Mouse (Mus musculus): ENCODE data around the gene Col4a2. TPM values are rescaled to one million over a fixed set of nuclear protein-coding genes. Genes with fewer than 3 reads are reported as not detected.

Col4a2 gene
- polyA plus RNA-seq, 1 experiment from 2014 or later: 189 TPM

DNA sequence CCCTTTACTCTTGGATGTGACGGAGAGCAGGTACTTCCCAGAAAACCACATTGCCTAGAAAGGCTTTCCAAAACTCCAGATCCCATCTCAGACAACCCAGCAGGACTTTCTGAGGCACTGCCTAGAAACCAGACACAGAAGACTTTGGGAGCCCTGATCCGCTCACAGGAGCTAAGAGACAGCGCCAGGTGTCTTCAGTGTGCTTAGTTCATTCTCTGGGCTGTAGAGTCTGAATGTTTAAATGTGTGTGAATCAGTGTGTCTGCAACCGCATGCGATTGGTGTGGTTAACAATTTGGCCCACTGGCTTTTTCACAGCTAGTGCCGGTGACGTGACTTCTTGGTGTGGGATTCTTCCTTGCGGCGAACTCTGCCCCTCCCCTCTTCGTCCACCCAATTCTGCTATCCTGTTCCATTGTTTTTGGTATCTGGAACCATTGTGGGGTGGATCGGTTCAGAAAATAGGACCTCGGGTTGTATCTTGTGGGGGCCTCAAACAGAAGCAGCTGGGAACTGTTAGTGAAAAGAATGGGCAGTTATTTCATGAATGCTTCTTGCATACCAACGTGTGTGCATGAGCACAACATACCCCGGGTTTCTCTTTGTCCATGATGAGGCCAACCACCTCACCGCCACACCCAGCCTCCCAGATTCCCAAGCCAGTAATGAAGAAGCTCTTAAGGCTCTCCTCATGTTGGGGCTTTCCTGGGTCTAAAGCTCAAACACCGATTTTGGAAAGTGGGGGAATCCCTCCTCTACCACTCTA lies 2.8 kb downstream of the Col4a2 start:
- Histone ChIP-seq H3K4me2 (replicated peaks; ENCODE audit: low read depth, low read length) (peak overlapping the region; percentile 87), H3K4me1 (ENCODE audit: insufficient read depth, low read depth, low read length) (peaks cover 29% of the 10 kb centered on the region; the same call in 1 of the 2 replicates), H3K9me3 (ENCODE audit: low read length) (no peaks in the 10 kb centered on the region), H3K27ac (ENCODE audit: low read length) (peak overlapping the region; percentile 0; the same call in 1 of the 2 replicates), H3K4me3 (ENCODE audit: low read depth, low read length) (peak overlapping the region; percentile 90; the same call in 1 of the 2 replicates), H3K9ac (replicated peaks; ENCODE audit: low read depth) (no peak overlapping the region), H3K27me3 (replicated peaks; ENCODE audit: insufficient read depth, low read length) (no peaks in the 10 kb centered on the region), H3K36me3 (ENCODE audit: insufficient read depth, low read length) (peaks cover 9% of the 10 kb centered on the region)
- 59% methylated on average over 16 of the region's 16 CpGs for WGBS
- ATAC-seq: no peak
- no peak for DNase-seq (ENCODE audit: low spot score)
- TF ChIP-seq CTCF (IDR thresholded peaks at IDR 0.05) (no peak), EP300 (IDR thresholded peaks at IDR 0.05) (no peak)

GRCm38 (mm10) chr8:11316118-11316517 lies 3.5 kb downstream of the Col4a2 start:
- H3K27ac ChIP-seq (ENCODE audit: low read length): peak overlapping the region; percentile 0; the same call in 1 of the 2 replicates
- no peak overlapping the region for H3K4me3 ChIP-seq (ENCODE audit: low read depth, low read length)
- no peaks in the 10 kb centered on the region for H3K27me3 ChIP-seq (replicated peaks; ENCODE audit: insufficient read depth, low read length)
- H3K36me3 ChIP-seq (ENCODE audit: insufficient read depth, low read length): peaks cover 9% of the 10 kb centered on the region
- no peak overlapping the region for H3K9ac ChIP-seq (replicated peaks; ENCODE audit: low read depth)
- TF ChIP-seq EP300 (IDR thresholded peaks at IDR 0.05) (no peak), CTCF (IDR thresholded peaks at IDR 0.05) (no peak)
- no peaks in the 10 kb centered on the region for H3K9me3 ChIP-seq (ENCODE audit: low read length)
- H3K4me1 ChIP-seq (ENCODE audit: insufficient read depth, low read depth, low read length): peaks cover 29% of the 10 kb centered on the region; the same call in 1 of the 2 replicates
- peak overlapping the region; percentile 87; the same call in 1 of the 2 replicates for H3K4me2 ChIP-seq (replicated peaks; ENCODE audit: low read depth, low read length)
- ATAC-seq (peak; percentile 11), DNase-seq (ENCODE audit: low spot score) (no peak)
- 69% methylated on average over 6 of the region's 6 CpGs for WGBS

DNA sequence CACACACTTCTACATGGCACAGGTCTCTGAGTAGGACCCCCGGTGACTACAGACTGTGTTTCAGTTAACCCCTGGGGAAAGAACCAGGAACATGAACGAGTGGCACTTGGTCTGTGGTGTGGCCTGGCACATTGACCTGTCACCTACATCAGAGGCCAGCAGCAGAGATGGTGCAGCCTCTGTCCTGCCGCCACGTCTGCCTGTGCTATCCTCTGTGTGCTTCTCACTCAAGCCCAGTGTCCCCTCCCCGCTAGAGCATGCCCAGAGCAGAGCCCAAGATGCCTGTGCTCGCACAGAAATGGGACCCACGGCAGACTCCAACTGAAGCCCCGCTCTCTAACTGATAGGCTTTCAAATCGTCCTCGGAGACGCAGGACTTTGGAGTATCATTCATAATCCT lies 6.8 kb downstream of the Col4a2 start:
- no peak overlapping the region for H3K9ac ChIP-seq (replicated peaks; ENCODE audit: low read depth)
- no peaks in the 10 kb centered on the region for H3K27me3 ChIP-seq (replicated peaks; ENCODE audit: insufficient read depth, low read length)
- H3K4me2 ChIP-seq (replicated peaks; ENCODE audit: low read depth, low read length): no peak overlapping the region
- DNase-seq (ENCODE audit: low spot score) (no peak), ATAC-seq (no peak)
- peaks cover 9% of the 10 kb centered on the region for H3K36me3 ChIP-seq (ENCODE audit: insufficient read depth, low read length)
- 79% methylated on average over 11 of the region's 11 CpGs for WGBS
- H3K4me1 ChIP-seq (ENCODE audit: insufficient read depth, low read depth, low read length): peaks cover 44% of the 10 kb centered on the region; the same call in 1 of the 2 replicates
- TF ChIP-seq CTCF (IDR thresholded peaks at IDR 0.05) (no peak), EP300 (IDR thresholded peaks at IDR 0.05) (no peak)
- no peaks in the 10 kb centered on the region for H3K9me3 ChIP-seq (ENCODE audit: low read length)
- H3K4me3 ChIP-seq (ENCODE audit: low read depth, low read length): no peak overlapping the region
- H3K27ac ChIP-seq (ENCODE audit: low read length): no peak overlapping the region

- H3K27ac ChIP-seq (ENCODE audit: low read length): peak overlapping the region; percentile 69; the same call in 1 of the 2 replicates
- no peak overlapping the region for H3K9ac ChIP-seq (replicated peaks; ENCODE audit: low read depth)
- H3K27me3 ChIP-seq (replicated peaks; ENCODE audit: insufficient read depth, low read length): no peaks in the 10 kb centered on the region
- 71% methylated on average over 7 of the region's 7 CpGs for WGBS
- TF ChIP-seq EP300 (IDR thresholded peaks at IDR 0.05): no peak
- no peak for TF ChIP-seq CTCF (IDR thresholded peaks at IDR 0.05)
- H3K4me1 ChIP-seq (ENCODE audit: insufficient read depth, low read depth, low read length): peaks cover 35% of the 10 kb centered on the region; the same call in 1 of the 2 replicates
- H3K4me2 ChIP-seq (replicated peaks; ENCODE audit: low read depth, low read length): no peak overlapping the region
- no peaks in the 10 kb centered on the region for H3K9me3 ChIP-seq (ENCODE audit: low read length)
- ATAC-seq: no peak
- DNase-seq (ENCODE audit: low spot score): no peak
- H3K36me3 ChIP-seq (ENCODE audit: insufficient read depth, low read length): no peaks in the 10 kb centered on the region; the same call in none of the 2 replicates
- no peak overlapping the region for H3K4me3 ChIP-seq (ENCODE audit: low read depth, low read length)
Measured at GRCm38 (mm10) chr8:11321841-11322240, 9.2 kb downstream of the Col4a2 start.

DNA sequence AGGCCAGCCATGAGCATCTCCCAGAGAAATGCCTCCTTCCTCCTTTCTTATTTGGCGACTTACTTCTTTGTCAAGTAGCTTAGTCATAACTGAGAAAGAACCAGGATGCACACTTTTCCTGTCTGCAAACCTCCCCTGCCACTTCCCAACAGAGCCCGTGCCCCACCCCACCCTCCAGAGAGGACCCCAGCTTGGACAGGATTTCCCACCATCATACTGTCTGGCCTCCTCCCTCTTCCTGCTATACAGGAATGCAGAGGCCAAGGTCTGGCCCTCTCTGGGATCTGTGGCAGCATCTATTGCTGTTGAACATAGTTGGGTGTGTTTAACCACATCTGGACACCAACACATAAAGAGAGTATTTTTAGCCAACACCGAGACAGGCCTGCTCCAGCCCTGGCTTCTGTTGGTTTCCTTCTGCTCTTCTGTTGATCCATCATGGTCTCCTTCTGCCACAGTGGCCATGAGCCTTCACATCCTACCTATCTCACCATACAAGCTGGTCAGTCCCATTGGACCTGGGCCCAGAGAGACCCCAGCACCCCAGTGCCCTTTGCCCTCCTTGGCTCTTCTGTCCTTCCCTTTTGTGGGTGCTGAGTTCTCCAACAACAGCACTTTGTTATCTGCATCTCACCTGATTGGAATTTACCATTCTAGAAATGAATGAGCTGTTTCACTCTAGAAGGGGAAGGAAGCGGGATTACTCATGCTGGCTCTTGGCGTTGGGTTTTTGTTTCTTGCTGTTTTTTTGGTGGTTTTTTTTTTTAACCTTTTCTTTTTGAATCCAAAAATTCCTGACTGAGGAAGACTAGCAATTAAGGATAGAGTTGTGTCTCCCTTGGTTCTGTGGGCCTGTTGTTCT lies 10.3 kb downstream of the Col4a2 start:
- 55% methylated on average over 5 of the region's 5 CpGs for WGBS
- peak; percentile 69 for TF ChIP-seq EP300 (IDR thresholded peaks at IDR 0.05)
- TF ChIP-seq CTCF (IDR thresholded peaks at IDR 0.05): no peak
- DNase-seq (ENCODE audit: low spot score) (peak; percentile 59), ATAC-seq (peak; percentile 87)
- Histone ChIP-seq H3K36me3 (ENCODE audit: insufficient read depth, low read length) (no peaks in the 10 kb centered on the region), H3K27ac (ENCODE audit: low read length) (peak overlapping the region; percentile 69), H3K4me3 (ENCODE audit: low read depth, low read length) (no peak overlapping the region), H3K4me1 (ENCODE audit: insufficient read depth, low read depth, low read length) (peaks cover 38% of the 10 kb centered on the region; the same call in 1 of the 2 replicates), H3K9ac (replicated peaks; ENCODE audit: low read depth) (no peak overlapping the region), H3K27me3 (replicated peaks; ENCODE audit: insufficient read depth, low read length) (no peaks in the 10 kb centered on the region), H3K4me2 (replicated peaks; ENCODE audit: low read depth, low read length) (no peak overlapping the region), H3K9me3 (ENCODE audit: low read length) (no peaks in the 10 kb centered on the region)

GRCm38 (mm10) chr8:11323681-11324080 lies 11.1 kb downstream of the Col4a2 start:
- Histone ChIP-seq H3K4me3 (ENCODE audit: low read depth, low read length) (no peak overlapping the region), H3K4me1 (ENCODE audit: insufficient read depth, low read depth, low read length) (peaks cover 39% of the 10 kb centered on the region; the same call in 1 of the 2 replicates), H3K27me3 (replicated peaks; ENCODE audit: insufficient read depth, low read length) (no peaks in the 10 kb centered on the region), H3K9ac (replicated peaks; ENCODE audit: low read depth) (no peak overlapping the region), H3K36me3 (ENCODE audit: insufficient read depth, low read length) (no peaks in the 10 kb centered on the region), H3K4me2 (replicated peaks; ENCODE audit: low read depth, low read length) (no peak overlapping the region), H3K27ac (ENCODE audit: low read length) (peak overlapping the region; percentile 69; the same call in 1 of the 2 replicates), H3K9me3 (ENCODE audit: low read length) (no peaks in the 10 kb centered on the region)
- TF ChIP-seq CTCF (IDR thresholded peaks at IDR 0.05) (no peak), EP300 (IDR thresholded peaks at IDR 0.05) (no peak)
- DNase-seq (ENCODE audit: low spot score) (no peak), ATAC-seq (no peak)
- WGBS: 33% methylated on average over 1 of the region's 1 CpGs
